Mouse (Mus musculus) ovary, postnatal 10 days (tissue): ENCODE data around the gene Pstpip1.

ENCODE experiments used
- DNase-seq: peaks from one replicate; pipeline ENCODE4 v3.0.0; 2022; ENCODE audit warnings: low spot score

Pstpip1 gene

GRCm38 (mm10) chr9:56089778-56090520 is at the start of gene Pstpip1:
Gene Pstpip1 (plus strand): TSS chr9:56089962.
- peak; percentile 49 for DNase-seq

GRCm38 (mm10) chr9:56041372-56042180 is 48.2 kb upstream of the Pstpip1 start, which contains the start of gene Rcn2:
Gene Rcn2 (plus strand): TSS chr9:56041845.
- DNase-seq: peak; percentile 95

GRCm38 (mm10) chr9:56042181-56042621 is 47.6 kb upstream of the Pstpip1 start:
- no peak for DNase-seq

- no peak for DNase-seq
These were observed 36.0 kb upstream of the Pstpip1 start for GRCm38 (mm10) chr9:56053796-56054195.

GRCm38 (mm10) chr9:56056147-56056546 is 33.6 kb upstream of the Pstpip1 start:
- DNase-seq: no peak

- no peak for DNase-seq
These were observed 27.4 kb upstream of the Pstpip1 start for GRCm38 (mm10) chr9:56062336-56062735.

- no peak for DNase-seq
These were observed 24.8 kb upstream of the Pstpip1 start for GRCm38 (mm10) chr9:56065011-56065410.

GRCm38 (mm10) chr9:56067964-56068363 is 21.8 kb upstream of the Pstpip1 start:
- DNase-seq: no peak

GRCm38 (mm10) chr9:56068630-56069029 is 21.1 kb upstream of the Pstpip1 start:
- DNase-seq: no peak

- DNase-seq: no peak
These were observed 16.9 kb upstream of the Pstpip1 start for GRCm38 (mm10) chr9:56072861-56073260.

GRCm38 (mm10) chr9:56074863-56075262 is 14.9 kb upstream of the Pstpip1 start:
- no peak for DNase-seq

GRCm38 (mm10) chr9:56075264-56075663 is 14.5 kb upstream of the Pstpip1 start:
- DNase-seq: no peak

- DNase-seq: no peak
These were observed 13.7 kb upstream of the Pstpip1 start for GRCm38 (mm10) chr9:56075901-56076620.

- DNase-seq: no peak
These were observed 10.2 kb upstream of the Pstpip1 start for GRCm38 (mm10) chr9:56079587-56079986.

- DNase-seq: no peak
These were observed 3.2 kb upstream of the Pstpip1 start for GRCm38 (mm10) chr9:56086524-56086923.

- DNase-seq: no peak
These were observed 924 bp downstream of the Pstpip1 start for GRCm38 (mm10) chr9:56090546-56091225.

GRCm38 (mm10) chr9:56092102-56092501 is 2.3 kb downstream of the Pstpip1 start:
- DNase-seq: no peak

- no peak for DNase-seq
These were observed 8.0 kb downstream of the Pstpip1 start for GRCm38 (mm10) chr9:56097584-56098298.

- no peak for DNase-seq
These were observed 10.3 kb downstream of the Pstpip1 start for GRCm38 (mm10) chr9:56100041-56100522.

GRCm38 (mm10) chr9:56101022-56101421 is 11.3 kb downstream of the Pstpip1 start:
- no peak for DNase-seq

- DNase-seq: no peak
These were observed 15.2 kb downstream of the Pstpip1 start for GRCm38 (mm10) chr9:56104921-56105320.
